Mouse (Mus musculus): ENCODE measurements around the gene Efcab14.

- no peak for TF ChIP-seq EP300 (IDR thresholded peaks at IDR 0.05; ENCODE audit: low read depth)
- no peak for TF ChIP-seq CTCF (IDR thresholded peaks at IDR 0.05; ENCODE audit: low read depth)
These were observed 42.7 kb downstream of the Efcab14 start for GRCm38 (mm10) chr4:115780269-115780668.

All from liver, embryonic 14.5 days (tissue).